Mouse (Mus musculus) heart, postnatal 0 days (tissue): ENCODE results near the gene Traf3. TPM values are rescaled to one million over a fixed set of nuclear protein-coding genes. Genes with fewer than 3 reads are reported as not detected.

Source experiments
- ATAC-seq: fragments of 200-750 bp; cut with Nextera tagmentation; 2 replicates; pipeline ENCODE4 v1.8.0; 2017; ENCODE audit warnings: low read depth, moderate number of reproducible peaks, moderate library complexity; ENCODE audit not compliant: insufficient read depth
- DNase-seq: peaks from one replicate; pipeline ENCODE4 v3.0.0-alpha.2; 2016; ENCODE audit warnings: low spot score
- H3K27ac ChIP-seq: fragments of 300-500 bp; sonication (generic); 2 replicates; pipeline ENCODE4 v1.5.1; 2014; ENCODE audit warnings: low read depth, mild to moderate bottlenecking
- H3K27me3 ChIP-seq: fragments of 300-500 bp; sonication (generic); 2 replicates; pipeline ENCODE4 v1.6.1; 2014; ENCODE audit warnings: low read length, mixed read lengths; ENCODE audit not compliant: control insufficient read depth, insufficient read depth
- H3K36me3 ChIP-seq: fragments of 300-500 bp; sonication (generic); replicated peaks from 2 replicates; pipeline ENCODE4 v1.6.1; 2014; ENCODE audit warnings: low read length, mixed read lengths; ENCODE audit not compliant: control insufficient read depth, insufficient read depth
- H3K4me1 ChIP-seq: fragments of 300-500 bp; sonication (generic); 2 replicates; pipeline ENCODE4 v1.6.1; 2014; ENCODE audit warnings: antibody characterized with exemption; ENCODE audit not compliant: control insufficient read depth, insufficient read depth
- H3K4me2 ChIP-seq: fragments of 300-500 bp; sonication (generic); 2 replicates; pipeline ENCODE4 v1.6.1; 2014; ENCODE audit warnings: low read depth, mild to moderate bottlenecking, low read length, moderate library complexity
- H3K4me3 ChIP-seq: fragments of 300-500 bp; sonication (generic); 2 replicates; pipeline ENCODE4 v1.5.1; 2014; ENCODE audit warnings: low read depth, low read length
- H3K9ac ChIP-seq: fragments of 300-500 bp; sonication (generic); replicated peaks from 2 replicates; pipeline ENCODE4 v1.6.1; 2014; ENCODE audit warnings: low read depth, low read length, mixed read lengths
- H3K9me3 ChIP-seq: fragments of 300-500 bp; sonication (generic); replicated peaks from 2 replicates; pipeline ENCODE4 v1.6.1; 2016; ENCODE audit warnings: low read length; ENCODE audit not compliant: control insufficient read depth
- CTCF ChIP-seq: IDR thresholded peaks from 2 replicates; pipeline ENCODE4 v1.5.1; 2016; ENCODE audit warnings: antibody characterized with exemption, control low read depth, low read depth
- EP300 ChIP-seq: IDR thresholded peaks from 2 replicates; pipeline ENCODE4 v1.6.1; 2016; ENCODE audit warnings: antibody characterized with exemption, low read depth
- WGBS: fragments of 180-500 bp; shearing (Covaris S2); extraction: QIAGEN DNeasy Blood & Tissue Kit; methylation state at CpG from one replicate; pipeline ENCODE4 v1.1.7; 2014; 5-methylcytosine and 5-hydroxymethylcytosine counted together
- polyA plus RNA-seq: library from polyadenylated mRNA; unstranded; fragments of >200 nt; fragmentation: Nextera tagmentation; extraction: Ambion mirVana; gene quantifications from 2 replicates; pipeline ENCODE4 v1.2.1, GENCODE M21; 2015
- total RNA-seq: library from RNA; depleted of rRNA; stranded (reverse); fragments of >200 nt; gene quantifications from 2 replicates; pipeline ENCODE4 v1.2.3, GENCODE M21; 2014; ENCODE audit warnings: low replicate concordance

The Traf3 gene
- total and polyA plus RNA-seq, 2 experiments from 2014 or later, result 3.2 to 7.2 TPM

DNA sequence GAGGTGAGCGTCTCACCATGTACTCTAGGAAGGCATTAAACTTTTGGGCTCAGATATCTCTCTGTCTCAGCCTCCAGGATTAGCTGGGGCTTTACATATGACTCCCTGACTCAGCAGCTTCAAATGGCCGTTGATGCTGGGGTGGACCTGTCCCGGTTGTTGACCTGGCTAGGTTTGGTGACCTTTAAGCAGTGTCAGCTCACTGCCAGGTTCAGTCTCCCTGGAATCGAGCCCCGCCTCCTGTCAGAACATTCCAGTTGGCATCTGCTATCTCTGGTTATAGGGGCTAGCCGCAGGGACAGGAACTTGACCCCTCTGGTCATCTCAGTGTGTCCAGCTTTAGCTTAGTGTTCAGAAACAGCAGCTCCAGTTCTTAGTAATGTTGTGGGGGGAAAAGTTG is 110.2 kb downstream of the Traf3 start:
- H3K4me2 ChIP-seq, result no peak overlapping the region
- no peak overlapping the region for H3K27ac ChIP-seq
- H3K9me3 ChIP-seq, result no peaks in the 10 kb centered on the region; the same call in 1 of the 2 replicates
- ATAC-seq, result no peak
- TF ChIP-seq CTCF (no peak), EP300 (no peak)
- no peak overlapping the region for H3K4me3 ChIP-seq
- peaks cover 58% of the 10 kb centered on the region for H3K27me3 ChIP-seq
- no peaks in the 10 kb centered on the region for H3K36me3 ChIP-seq
- no peak for DNase-seq
- WGBS, result 44% methylated on average over 6 of the region's 6 CpGs
- H3K9ac ChIP-seq, result no peak overlapping the region
- peaks cover 16% of the 10 kb centered on the region for H3K4me1 ChIP-seq

GRCm38 (mm10) chr12:111283573-111283972 is 117.4 kb downstream of the Traf3 start:
- Histone ChIP-seq H3K27me3 (no peaks in the 10 kb centered on the region), H3K4me1 (0 out of 2 replicates have a peak, but pooled peaks cover 5% of the 10 kb centered on the region), H3K4me2 (no peak overlapping the region), H3K27ac (no peak overlapping the region), H3K9me3 (no peaks in the 10 kb centered on the region; the same call in 1 of the 2 replicates), H3K36me3 (no peaks in the 10 kb centered on the region), H3K9ac (no peak overlapping the region), H3K4me3 (no peak overlapping the region)
- WGBS, result 77% methylated on average over 4 of the region's 4 CpGs
- no peak for TF ChIP-seq EP300
- no peak for TF ChIP-seq CTCF
- no peak for ATAC-seq
- no peak for DNase-seq

- H3K4me1 ChIP-seq, result 0 out of 2 replicates have a peak, but pooled peaks cover 5% of the 10 kb centered on the region
- no peaks in the 10 kb centered on the region for H3K27me3 ChIP-seq
- no peak overlapping the region for H3K27ac ChIP-seq
- H3K4me2 ChIP-seq, result no peak overlapping the region
- TF ChIP-seq EP300 (no peak), CTCF (no peak)
- DNase-seq, result no peak
- no peak for ATAC-seq
- no peak overlapping the region for H3K9ac ChIP-seq
- H3K36me3 ChIP-seq, result no peaks in the 10 kb centered on the region
- no peaks in the 10 kb centered on the region for H3K9me3 ChIP-seq
- 39% methylated on average over 10 of the region's 10 CpGs for WGBS
- H3K4me3 ChIP-seq, result no peak overlapping the region
Measured at GRCm38 (mm10) chr12:111284532-111284931, 118.4 kb downstream of the Traf3 start.

DNA sequence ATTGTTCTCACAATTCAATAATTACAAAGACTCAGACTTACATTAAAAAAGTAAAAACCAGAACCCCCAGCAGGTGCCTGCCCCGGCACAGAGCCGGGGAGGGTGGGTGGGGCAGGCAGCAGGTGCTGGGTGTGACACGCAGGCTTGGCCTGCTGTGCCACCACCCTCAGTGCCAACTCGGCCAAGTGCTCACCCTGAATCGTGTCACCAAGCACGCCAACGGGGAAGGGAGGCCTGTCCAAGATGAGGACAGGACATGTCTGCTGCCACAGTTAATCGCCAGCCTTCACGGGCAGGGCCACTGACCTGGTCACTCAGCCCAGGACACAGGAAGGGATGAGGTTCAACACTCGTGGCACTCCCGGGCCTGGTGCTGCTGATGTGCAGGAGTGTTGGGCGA is 126.9 kb downstream of the Traf3 start:
- Histone ChIP-seq H3K27me3 (no peaks in the 10 kb centered on the region), H3K4me3 (no peak overlapping the region), H3K4me2 (no peak overlapping the region), H3K4me1 (no peaks in the 10 kb centered on the region), H3K9ac (no peak overlapping the region), H3K9me3 (no peaks in the 10 kb centered on the region), H3K27ac (no peak overlapping the region), H3K36me3 (peaks cover 72% of the 10 kb centered on the region)
- no peak for ATAC-seq
- DNase-seq, result no peak
- TF ChIP-seq CTCF (no peak), EP300 (no peak)
- WGBS, result 89% methylated on average over 12 of the region's 12 CpGs

- H3K4me1 ChIP-seq, result no peaks in the 10 kb centered on the region
- no peak overlapping the region for H3K9ac ChIP-seq
- no peaks in the 10 kb centered on the region for H3K27me3 ChIP-seq
- WGBS, result 93% methylated on average over 27 of the region's 27 CpGs
- no peak for ATAC-seq
- H3K27ac ChIP-seq, result no peak overlapping the region
- no peaks in the 10 kb centered on the region for H3K9me3 ChIP-seq
- no peak overlapping the region for H3K4me3 ChIP-seq
- no peak for TF ChIP-seq CTCF
- TF ChIP-seq EP300, result no peak
- no peak overlapping the region for H3K4me2 ChIP-seq
- no peak for DNase-seq
- H3K36me3 ChIP-seq, result peaks cover 88% of the 10 kb centered on the region
Measured at GRCm38 (mm10) chr12:111301322-111302017, 135.3 kb downstream of the Traf3 start.

DNA sequence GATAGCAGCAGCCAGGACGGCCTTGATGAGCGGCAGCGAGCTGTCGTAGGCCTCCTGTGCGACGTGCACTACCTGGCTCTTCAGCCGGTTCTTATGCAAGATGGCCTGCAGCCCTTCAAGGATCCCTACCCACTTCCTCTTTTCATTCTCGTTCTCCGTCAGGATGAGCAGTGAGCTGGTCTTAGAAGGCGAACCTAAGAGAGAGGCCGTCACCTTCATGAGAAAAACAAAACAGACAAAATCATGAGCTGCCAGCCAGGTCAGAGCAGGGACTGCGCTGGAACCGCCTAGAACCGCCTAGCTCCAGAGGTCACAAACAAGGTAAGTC is 135.8 kb downstream of the Traf3 start:
- Histone ChIP-seq H3K36me3 (peaks cover 88% of the 10 kb centered on the region), H3K4me3 (no peak overlapping the region), H3K4me2 (no peak overlapping the region), H3K4me1 (no peaks in the 10 kb centered on the region), H3K9me3 (no peaks in the 10 kb centered on the region), H3K27ac (no peak overlapping the region), H3K9ac (no peak overlapping the region), H3K27me3 (no peaks in the 10 kb centered on the region)
- TF ChIP-seq CTCF (no peak), EP300 (no peak)
- ATAC-seq, result no peak
- DNase-seq, result no peak
- 93% methylated on average over 14 of the region's 14 CpGs for WGBS
